Mouse (Mus musculus): Measurements from ENCODE around the gene Rpl7a.

Rpl7a gene

DNA sequence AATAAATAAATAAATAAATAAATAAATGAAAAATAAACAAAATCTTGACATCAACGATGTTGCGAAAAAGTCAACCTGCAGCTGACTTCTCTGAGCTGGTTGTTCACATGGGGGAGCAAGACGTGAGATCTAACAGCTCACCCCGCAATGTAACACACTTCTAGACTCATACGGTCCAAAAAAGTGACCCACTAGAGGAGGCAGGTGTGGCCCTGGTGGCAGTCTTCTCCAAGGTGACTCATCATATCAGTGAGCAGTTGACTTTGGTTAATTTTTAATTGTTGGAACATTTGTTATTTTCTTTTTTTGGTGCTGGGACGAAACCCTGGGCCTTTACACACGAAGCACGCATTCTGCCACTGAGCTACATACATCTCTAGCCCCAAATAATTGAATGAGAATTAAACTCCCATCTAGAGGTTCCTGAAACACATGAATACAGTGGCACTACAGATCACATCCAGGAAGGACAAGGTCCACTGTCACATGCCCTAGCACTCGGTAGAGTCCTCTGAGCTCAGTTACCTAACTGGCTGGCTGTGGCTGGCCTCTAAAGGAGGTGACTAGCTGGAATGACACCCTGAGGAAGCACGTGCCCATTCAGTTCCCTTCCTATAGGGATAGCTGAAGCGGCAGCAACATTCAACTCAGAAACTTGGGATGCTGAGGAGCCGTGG lies 46.4 kb downstream of the Rpl7a start:
- DNase-seq, result no peak

DNA sequence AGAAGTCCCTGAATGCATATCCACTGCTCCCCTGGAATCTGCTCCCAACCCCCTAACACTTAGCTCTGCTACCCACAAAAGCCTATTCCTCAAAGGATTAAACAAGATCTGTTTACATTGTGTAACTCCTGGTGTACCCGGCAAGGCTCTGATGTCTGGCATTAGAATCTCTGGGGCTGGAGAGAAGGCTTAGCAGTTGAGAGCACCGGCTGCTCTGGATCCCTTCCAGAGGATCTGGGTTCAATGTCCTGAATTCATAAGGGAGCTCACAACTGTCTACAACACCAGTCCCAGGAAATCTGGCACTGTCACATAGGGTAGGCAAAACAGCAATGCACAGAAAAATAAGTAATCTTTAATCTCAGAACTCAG lies 46.9 kb downstream of the Rpl7a start:
- DNase-seq, result no peak

DNA sequence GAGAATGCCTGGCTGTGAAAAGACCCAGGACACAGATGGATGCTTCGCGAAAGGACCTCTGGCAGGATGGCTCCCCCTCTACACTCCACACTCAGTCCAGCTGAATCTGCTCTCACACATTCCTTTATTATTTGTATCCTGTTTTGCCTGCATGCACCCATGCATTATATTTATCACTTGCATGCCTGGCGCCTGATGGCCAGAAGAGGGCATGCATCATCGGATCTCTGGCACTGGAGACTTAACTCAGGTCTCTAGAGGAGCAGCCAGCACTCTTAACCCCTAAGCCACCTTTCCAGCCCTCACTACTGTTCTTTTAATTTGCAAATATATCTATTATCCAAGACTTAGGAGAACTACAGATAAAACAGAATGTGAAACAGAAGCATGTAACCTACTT lies 50.2 kb downstream of the Rpl7a start:
- DNase-seq, result no peak

All from heart, adult 11 months (tissue).